In the genomic region with DNA sequence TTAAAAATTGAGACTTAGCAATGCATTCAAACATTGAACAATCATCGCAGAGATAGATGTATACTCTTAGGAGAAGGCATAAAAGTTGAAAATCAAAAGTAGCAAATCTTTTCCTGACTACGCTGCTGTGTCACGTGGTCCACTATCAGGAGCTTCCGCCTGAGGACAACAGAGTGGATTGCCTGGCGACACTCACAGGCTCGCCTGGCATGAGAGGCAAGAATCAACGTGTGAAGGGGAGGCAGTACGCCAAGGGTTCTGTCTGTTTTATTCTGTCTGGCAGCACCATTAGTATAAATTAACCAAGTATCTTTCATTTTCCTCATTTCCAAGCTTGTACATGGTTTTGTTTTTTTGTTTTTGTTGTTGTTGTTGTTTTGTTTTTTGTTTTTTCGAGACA, we compare ENCODE assay signal across 17 mouse cellular contexts.
DNase-seq lines count a peak whose midpoint lies in the region; ATAC-seq and TF ChIP-seq lines count a peak whose summit lies in the region.
"Had no signal": no experiment of that assay in that cellular context is flagged by ENCODE, and none has a peak within 500 bp of the region (broad histone marks: within the 10 kb centered on the region; RNA-seq: fewer than 3 reads in every experiment).

No protein-coding gene starts in this region.

- H3K9ac ChIP-seq in heart, embryonic 11.5 days (ENCODE audit: low read depth, low read length) = no peak overlapping the region
- H3K9ac ChIP-seq: lung, embryonic 14.5 days had no signal

- H3K36me3 ChIP-seq in heart, embryonic 11.5 days (ENCODE audit: control insufficient read depth, insufficient read depth, low read length) = no peaks in the 10 kb centered on the region
- H3K36me3 ChIP-seq in heart, embryonic 10.5 days = no peaks in the 10 kb centered on the region; the same call in 1 of the 2 replicates

- peak; percentile 92 for DNase-seq in heart, adult 11 months
- DNase-seq in brain, embryonic 14.5 days (ENCODE audit: low read depth) = peak; percentile 46
- no peak for DNase-seq in heart, embryonic 10.5 days (ENCODE audit: low spot score)
- peak; percentile 25 to 49 for DNase-seq in heart, postnatal 14 days
- no peak for DNase-seq in right cerebral cortex, adult 2 months (ENCODE audit: low spot score in 2 of 2)
- DNase-seq in B cell, adult 2 months = no peak
- DNase-seq: adrenal gland, postnatal 36 days; cerebellum, adult 9-11 months; gastrocnemius, postnatal 14 days; kidney, adult 2 months; kidney, postnatal 4 days; liver; lung, embryonic 14.5 days; right cerebral cortex, postnatal 25 days had no signal

- H3K27me3 ChIP-seq in heart, embryonic 11.5 days (ENCODE audit: control insufficient read depth, insufficient read depth, low read length) = no peaks in the 10 kb centered on the region
- no peaks in the 10 kb centered on the region for H3K27me3 ChIP-seq in heart, embryonic 10.5 days (ENCODE audit: insufficient read depth, poor library complexity, severe bottlenecking)
- H3K27me3 ChIP-seq: megakaryocyte, embryonic 14.5 days had no signal

- no peak overlapping the region for H3K4me2 ChIP-seq in heart, embryonic 11.5 days
- H3K4me2 ChIP-seq: lung, embryonic 14.5 days had no signal

- no peaks in the 10 kb centered on the region for H3K9me3 ChIP-seq in heart, embryonic 11.5 days (replicated peaks; ENCODE audit: control insufficient read depth, low read length)
- H3K9me3 ChIP-seq in heart, embryonic 10.5 days = no peaks in the 10 kb centered on the region
- H3K9me3 ChIP-seq: megakaryocyte, embryonic 14.5 days had no signal

- no peak for TF ChIP-seq POLR2A in brain, embryonic 14.5 days (IDR thresholded peaks at IDR 0.05; ENCODE audit: borderline replicate concordance, extremely low read depth, insufficient read depth, insufficient read length, poor library complexity, severe bottlenecking)

- no peak for TF ChIP-seq CTCF in brain, embryonic 14.5 days (IDR thresholded peaks at IDR 0.05; ENCODE audit: borderline replicate concordance, extremely low read depth, insufficient read depth, insufficient read length)

- no peaks in the 10 kb centered on the region for H3K4me1 ChIP-seq in heart, embryonic 11.5 days (ENCODE audit: control insufficient read depth, insufficient read depth, low read length)
- H3K4me1 ChIP-seq in heart, embryonic 10.5 days = peaks cover 12% of the 10 kb centered on the region; the same call in 1 of the 2 replicates
- H3K4me1 ChIP-seq: megakaryocyte, embryonic 14.5 days had no signal

- no peak overlapping the region for H3K27ac ChIP-seq in heart, embryonic 11.5 days (ENCODE audit: low read depth, low read length)
- peak overlapping the region; percentile 1; the same call in 1 of the 2 replicates for H3K27ac ChIP-seq in heart, embryonic 10.5 days

- WGBS in heart, embryonic 11.5 days (ENCODE audit: insufficient replicate concordance) = 61% methylated on average over 9 of the region's 9 CpGs
- WGBS in heart, embryonic 10.5 days = 56% methylated on average over 9 of the region's 9 CpGs

- intact Hi-C loops in heart, postnatal 14 days (cut with DNase I) = no loop called here

- no peak for ATAC-seq in heart, embryonic 11.5 days (replicated peaks; ENCODE audit: insufficient number of reproducible peaks, low FRiP score, low TSS enrichment)

- no peak overlapping the region for H3K4me3 ChIP-seq in heart, embryonic 11.5 days (ENCODE audit: low read depth, low read length)
- H3K4me3 ChIP-seq in heart, embryonic 10.5 days = no peak overlapping the region
- H3K4me3 ChIP-seq: erythroblast, embryonic 14.5 days; megakaryocyte, embryonic 14.5 days had no signal

Comparison
In these comparisons a context has a peak if more than half of its experiments do, and no peak if none do; other contexts are left out.
1. DNase-seq: peak in heart, adult 11 months (single experiment), brain, embryonic 14.5 days (single experiment) and heart, postnatal 14 days (2 of 2); none in heart, embryonic 10.5 days (single experiment), right cerebral cortex, adult 2 months (0 of 2) and B cell, adult 2 months (0 of 2).